In genomic region chr8:84723571-84723900, GRCm38 (mm10) we compare ENCODE assay signal across 8 mouse cellular contexts. TPM values are rescaled to one million over a fixed set of nuclear protein-coding genes. Genes with fewer than 3 reads are reported as not detected.
DNase-seq lines count a peak whose midpoint lies in the region; ATAC-seq and TF ChIP-seq lines count a peak whose summit lies in the region.

No protein-coding gene starts in this region.

- H3K27ac ChIP-seq in left cerebral cortex, adult 2 months = peak overlapping the region; percentile 88
- peak overlapping the region; percentile 99 for H3K27ac ChIP-seq in embryonic facial prominence, embryonic 13.5 days
- H3K27ac ChIP-seq in intestine, embryonic 15.5 days = peak overlapping the region; percentile 93

- H3K9ac ChIP-seq in embryonic facial prominence, embryonic 13.5 days = peak overlapping the region; percentile 68
- H3K9ac ChIP-seq in intestine, embryonic 15.5 days = peak overlapping the region; percentile 31

- peaks cover 5% of the 10 kb centered on the region; the same call in 1 of the 2 replicates for H3K27me3 ChIP-seq in embryonic facial prominence, embryonic 13.5 days
- peaks cover 6% of the 10 kb centered on the region; the same call in 1 of the 2 replicates for H3K27me3 ChIP-seq in intestine, embryonic 15.5 days (replicated peaks)

- ATAC-seq in embryonic facial prominence, embryonic 13.5 days (ENCODE audit: insufficient number of reproducible peaks, insufficient read depth, low FRiP score, low TSS enrichment, low read depth) = no peak
- ATAC-seq in intestine, embryonic 15.5 days = no peak; the same call in none of the 2 replicates
- ATAC-seq in megakaryocyte, adult 5-6 weeks (ENCODE audit: poor library complexity, severe bottlenecking) = peak; percentile 20
- no peak for ATAC-seq in activated CD4-positive, CD25-positive, alpha-beta regulatory T cell, adult 4 months

- WGBS in embryonic facial prominence, embryonic 13.5 days = 8% methylated on average over 7 of the region's 7 CpGs
- WGBS in intestine, embryonic 15.5 days = 38% methylated on average over 7 of the region's 7 CpGs

- H3K4me1 ChIP-seq in embryonic facial prominence, embryonic 13.5 days = peaks cover 76% of the 10 kb centered on the region
- H3K4me1 ChIP-seq in intestine, embryonic 15.5 days (replicated peaks) = peaks cover 35% of the 10 kb centered on the region

- no peak for TF ChIP-seq CTCF in left cerebral cortex, adult 2 months (IDR thresholded peaks at IDR 0.05)

- H3K4me2 ChIP-seq in embryonic facial prominence, embryonic 13.5 days = peak overlapping the region; percentile 53
- H3K4me2 ChIP-seq in intestine, embryonic 15.5 days (replicated peaks) = peak overlapping the region; percentile 44

- DNase-seq in left cerebral cortex, adult 2 months (ENCODE audit: extremely low spot score in 1 of 2, low spot score in 2 of 2) = no peak
- no peak for DNase-seq in left cerebral cortex, postnatal 36 days (ENCODE audit: low spot score in 2 of 2)
- DNase-seq in thymus, postnatal 4 days = peak; percentile 67
- no peak for DNase-seq in left cerebral cortex, adult 9 months (ENCODE audit: low spot score in 2 of 2)

- no peaks in the 10 kb centered on the region for H3K9me3 ChIP-seq in embryonic facial prominence, embryonic 13.5 days
- H3K9me3 ChIP-seq in intestine, embryonic 15.5 days = no peaks in the 10 kb centered on the region

- intact Hi-C loops in left cerebral cortex, adult 2 months (cut with DNase I) = no loop called here
- intact Hi-C loops in left cerebral cortex, postnatal 36 days (cut with DNase I) = no loop called here

- H3K36me3 ChIP-seq in embryonic facial prominence, embryonic 13.5 days = peaks cover 81% of the 10 kb centered on the region
- no peaks in the 10 kb centered on the region for H3K36me3 ChIP-seq in intestine, embryonic 15.5 days

- H3K4me3 ChIP-seq in left cerebral cortex, adult 2 months = no peak overlapping the region
- peak overlapping the region; percentile 27 for H3K4me3 ChIP-seq in embryonic facial prominence, embryonic 13.5 days
- H3K4me3 ChIP-seq in intestine, embryonic 15.5 days (replicated peaks) = 0 out of 2 replicates have a peak overlapping the region, but pooled peaks have one; percentile 3

RNA-seq across cellular contexts. Expression of gene G430095P16Rik, which starts 0.7 kb away (rescaled TPM):
- total RNA-seq in left cerebral cortex, adult 2 months (2021) = not detected
- not detected for total RNA-seq in left cerebral cortex, postnatal 36 days (2021)
- 6.1 and 6.2 TPM in 2 replicates for polyA plus RNA-seq in embryonic facial prominence, embryonic 13.5 days (2015; fragmentation: Nextera tagmentation; extraction: Ambion mirVana)
- 3.1 and 3.7 TPM in 2 replicates for polyA plus RNA-seq in intestine, embryonic 15.5 days (2015; fragmentation: Nextera tagmentation; extraction: Ambion mirVana)
- total RNA-seq in megakaryocyte, adult 5-6 weeks (2015) = 40.4 and 45.2 TPM in 2 replicates
- total RNA-seq in megakaryocyte, adult 5-6 weeks (2017) = 20.6 and 25.5 TPM in 2 replicates
- 10 to 100 TPM; 20.2 to 37.5 TPM for polyA plus RNA-seq in activated CD4-positive, CD25-positive, alpha-beta regulatory T cell, adult 4 months (2017; shearing (Covaris generic))

RNA-seq across cellular contexts. Expression of gene Lyl1, which starts 22.3 kb away (rescaled TPM):
- 1 to 10 TPM; 1.6 to 2.6 TPM for total RNA-seq in left cerebral cortex, adult 2 months (2021)
- 1 to 10 TPM; 2.4 to 3.4 TPM for total RNA-seq in left cerebral cortex, postnatal 36 days (2021)
- 4.8 and 4.9 TPM in 2 replicates for polyA plus RNA-seq in embryonic facial prominence, embryonic 13.5 days (2015; fragmentation: Nextera tagmentation; extraction: Ambion mirVana)
- polyA plus RNA-seq in intestine, embryonic 15.5 days (2015; fragmentation: Nextera tagmentation; extraction: Ambion mirVana) = 5.1 and 5.5 TPM in 2 replicates
- 69.0 and 69.9 TPM in 2 replicates for total RNA-seq in megakaryocyte, adult 5-6 weeks (2015)
- 60.3 and 62.0 TPM in 2 replicates for total RNA-seq in megakaryocyte, adult 5-6 weeks (2017)
- polyA plus RNA-seq in activated CD4-positive, CD25-positive, alpha-beta regulatory T cell, adult 4 months (2017; shearing (Covaris generic)) = 1 to 10 TPM in 1 of 2 experiments, under 1 TPM in 1; 0.85 to 1.2 TPM

RNA-seq across cellular contexts. Expression of gene Nacc1, which starts 35.9 kb away (rescaled TPM):
- total RNA-seq in left cerebral cortex, adult 2 months (2021) = 10 to 100 TPM; 95.5 to 96.8 TPM
- total RNA-seq in left cerebral cortex, postnatal 36 days (2021) = 10 to 100 TPM; 94.2 to 99.7 TPM
- 16.3 and 16.6 TPM in 2 replicates for polyA plus RNA-seq in embryonic facial prominence, embryonic 13.5 days (2015; fragmentation: Nextera tagmentation; extraction: Ambion mirVana)
- 14.8 and 17.0 TPM in 2 replicates for polyA plus RNA-seq in intestine, embryonic 15.5 days (2015; fragmentation: Nextera tagmentation; extraction: Ambion mirVana)
- 42.8 and 43.0 TPM in 2 replicates for total RNA-seq in megakaryocyte, adult 5-6 weeks (2015)
- 31.8 and 36.8 TPM in 2 replicates for total RNA-seq in megakaryocyte, adult 5-6 weeks (2017)
- polyA plus RNA-seq in activated CD4-positive, CD25-positive, alpha-beta regulatory T cell, adult 4 months (2017; shearing (Covaris generic)) = 10 to 100 TPM in 1 of 2 experiments, 1 to 10 TPM in 1; 9.4 to 12.5 TPM

RNA-seq across cellular contexts. Expression of gene Trmt1, which starts 37.4 kb away (rescaled TPM):
- 100 to 1,000 TPM; 108 to 115 TPM for total RNA-seq in left cerebral cortex, adult 2 months (2021)
- 100 to 1,000 TPM in 1 of 2 experiments, 10 to 100 TPM in 1; 84.5 to 124 TPM for total RNA-seq in left cerebral cortex, postnatal 36 days (2021)
- polyA plus RNA-seq in embryonic facial prominence, embryonic 13.5 days (2015; fragmentation: Nextera tagmentation; extraction: Ambion mirVana) = 71.3 and 78.6 TPM in 2 replicates
- 59.9 and 68.3 TPM in 2 replicates for polyA plus RNA-seq in intestine, embryonic 15.5 days (2015; fragmentation: Nextera tagmentation; extraction: Ambion mirVana)
- 29.5 and 35.9 TPM in 2 replicates for total RNA-seq in megakaryocyte, adult 5-6 weeks (2015)
- 37.6 and 40.4 TPM in 2 replicates for total RNA-seq in megakaryocyte, adult 5-6 weeks (2017)
- polyA plus RNA-seq in activated CD4-positive, CD25-positive, alpha-beta regulatory T cell, adult 4 months (2017; shearing (Covaris generic)) = 10 to 100 TPM; 32.6 to 49.8 TPM

Comparison
In these comparisons a context has a peak if more than half of its experiments do, and no peak if none do; other contexts are left out.
1. RNA of gene G430095P16Rik, which starts 0.7 kb away (total RNA-seq): 20.6 to 45.2 TPM in megakaryocyte, adult 5-6 weeks; not detected in left cerebral cortex, postnatal 36 days and not detected in left cerebral cortex, adult 2 months; every median in the first group is over 10 times any median in the second.
2. RNA of gene Lyl1, which starts 22.3 kb away (total RNA-seq): 60.3 to 69.9 TPM in megakaryocyte, adult 5-6 weeks; 2.4 to 3.4 TPM in left cerebral cortex, postnatal 36 days and 1.6 to 2.6 TPM in left cerebral cortex, adult 2 months; every median in the first group is over 10 times any median in the second.
3. Peak in every context shown above with its lines, with median percentiles within 50 percentile points of each other: H3K27ac ChIP-seq.